Mouse (Mus musculus): ENCODE results near the gene Gnb1.

GRCm38 (mm10) chr4:155603801-155604200, 112.6 kb downstream of the Gnb1 start:
- TF ChIP-seq CTCF (conservative IDR thresholded peaks at IDR 0.05; ENCODE audit: low read length): no peak
- TF ChIP-seq NANOG (IDR thresholded peaks at IDR 0.05; ENCODE audit: borderline replicate concordance, low read length): no peak
- no peak for TF ChIP-seq POU5F1 (IDR thresholded peaks at IDR 0.05; ENCODE audit: borderline replicate concordance, low read length)
